27 mouse cellular contexts compared by ENCODE assay signal in genomic region chr9:43132380-43132779, GRCm38 (mm10). TPM values are rescaled to one million over a fixed set of nuclear protein-coding genes. Genes with fewer than 3 reads are reported as not detected.
A peak's percentile ranks its signal among the peaks of the same experiment; 100 is the strongest.
DNase-seq lines count a peak whose midpoint lies in the region; ATAC-seq and TF ChIP-seq lines count a peak whose summit lies in the region.
"Had no signal": no experiment of that assay in that cellular context is flagged by ENCODE, and none has a peak within 500 bp of the region (broad histone marks: within the 10 kb centered on the region; RNA-seq: fewer than 3 reads in every experiment).

No protein-coding gene starts in this region.

- DNase-seq in embryonic facial prominence, embryonic 14.5 days (ENCODE audit: low spot score): peak; percentile 39
- DNase-seq in embryonic facial prominence, embryonic 10.5 days (ENCODE audit: low spot score): no peak
- DNase-seq in ES-E14 (ENCODE audit: low read depth, low spot score) (peak; percentile 47), ZHBTc4 (ENCODE audit: low read depth, low spot score) (peak; percentile 77)
- DNase-seq in cerebellum, postnatal 14 days: no peak
- DNase-seq in kidney, adult 18-20 months: no peak
- DNase-seq: adrenal gland, adult 8-10 months; adrenal gland, postnatal 36 days; cerebellum, adult 18-20 months; cerebellum, adult 9-10 months; cerebellum, postnatal 25 days; gastrocnemius, postnatal 25 days; heart, adult 2 months; heart, postnatal 14 days; heart, postnatal 4 days; kidney, adult 2 months had no signal

- no peaks in the 10 kb centered on the region for H3K27me3 ChIP-seq in embryonic facial prominence, embryonic 14.5 days (replicated peaks; ENCODE audit: control insufficient read depth, insufficient read depth, low read length)
- H3K27me3 ChIP-seq in embryonic facial prominence, embryonic 10.5 days (replicated peaks; ENCODE audit: low read depth, poor library complexity, severe bottlenecking): no peaks in the 10 kb centered on the region
- H3K27me3 ChIP-seq: embryonic facial prominence, embryonic 13.5 days; forebrain, embryonic 12.5 days; forebrain, embryonic 15.5 days; heart, embryonic 13.5 days had no signal

- no peak overlapping the region for H3K27ac ChIP-seq in embryonic facial prominence, embryonic 14.5 days (replicated peaks; ENCODE audit: low read depth, low read length)
- no peak overlapping the region for H3K27ac ChIP-seq in embryonic facial prominence, embryonic 10.5 days (replicated peaks)
- no peak overlapping the region for H3K27ac ChIP-seq in ES-E14 (ENCODE audit: insufficient read depth, low read depth, low read length, poor library complexity, severe bottlenecking)
- H3K27ac ChIP-seq: embryonic facial prominence, embryonic 13.5 days; forebrain, embryonic 12.5 days; forebrain, embryonic 15.5 days; heart, adult 2 months; heart, embryonic 10.5 days; heart, embryonic 13.5 days; hindbrain, embryonic 14.5 days; hindbrain, postnatal 0 days had no signal

- no peak overlapping the region for H3K4me2 ChIP-seq in embryonic facial prominence, embryonic 14.5 days (ENCODE audit: low read depth, low read length)
- H3K4me2 ChIP-seq: embryonic facial prominence, embryonic 13.5 days; forebrain, embryonic 12.5 days; forebrain, embryonic 15.5 days; heart, embryonic 13.5 days; hindbrain, embryonic 14.5 days had no signal

- H3K4me1 ChIP-seq in embryonic facial prominence, embryonic 14.5 days (ENCODE audit: control insufficient read depth, insufficient read depth, low read length): no peaks in the 10 kb centered on the region
- peaks cover 18% of the 10 kb centered on the region for H3K4me1 ChIP-seq in embryonic facial prominence, embryonic 10.5 days
- H3K4me1 ChIP-seq in ES-E14 (ENCODE audit: control insufficient read depth in 2 of 2, insufficient read depth in 2 of 2, low read length in 2 of 2, poor library complexity in 1 of 2): peaks cover 0 to 21% of the 10 kb centered on the region in 2 experiments; a peak in 2 of 4 replicates
- H3K4me1 ChIP-seq: forebrain, embryonic 12.5 days; forebrain, embryonic 15.5 days had no signal

- in situ Hi-C loops in ES-E14 (cut with MboI; ENCODE audit: low sequenced_read_pairs in 2 of 2, unreplicated experiment in 2 of 2): no loop called here

- H3K9ac ChIP-seq in embryonic facial prominence, embryonic 14.5 days (ENCODE audit: low read depth, low read length): no peak overlapping the region
- no peak overlapping the region for H3K9ac ChIP-seq in ES-E14 (ENCODE audit: insufficient read depth, low read depth, low read length, poor library complexity, severe bottlenecking)
- H3K9ac ChIP-seq: embryonic facial prominence, embryonic 13.5 days; forebrain, embryonic 12.5 days; forebrain, embryonic 15.5 days; heart, embryonic 13.5 days; hindbrain, embryonic 14.5 days had no signal

- WGBS in embryonic facial prominence, embryonic 14.5 days: 26% methylated on average over 4 of the region's 4 CpGs
- WGBS in embryonic facial prominence, embryonic 10.5 days: 28% methylated on average over 4 of the region's 4 CpGs

- H3K9me3 ChIP-seq in embryonic facial prominence, embryonic 14.5 days (ENCODE audit: control insufficient read depth, low read length): no peaks in the 10 kb centered on the region
- 0 out of 2 replicates have a peak, but pooled peaks cover 2% of the 10 kb centered on the region for H3K9me3 ChIP-seq in embryonic facial prominence, embryonic 10.5 days
- no peaks in the 10 kb centered on the region for H3K9me3 ChIP-seq in ES-E14 (ENCODE audit: control insufficient read depth, insufficient read depth, low read depth, low read length)
- H3K9me3 ChIP-seq: embryonic facial prominence, embryonic 13.5 days; forebrain, embryonic 12.5 days; forebrain, embryonic 15.5 days; heart, embryonic 10.5 days; heart, embryonic 13.5 days had no signal

- H3K36me3 ChIP-seq in embryonic facial prominence, embryonic 14.5 days (ENCODE audit: control insufficient read depth, insufficient read depth, low read length): no peaks in the 10 kb centered on the region
- H3K36me3 ChIP-seq in embryonic facial prominence, embryonic 10.5 days (replicated peaks): no peaks in the 10 kb centered on the region
- H3K36me3 ChIP-seq in ES-E14 (ENCODE audit: control insufficient read depth, insufficient read depth, low read length, poor library complexity, severe bottlenecking): no peaks in the 10 kb centered on the region
- H3K36me3 ChIP-seq: embryonic facial prominence, embryonic 13.5 days; forebrain, embryonic 12.5 days; forebrain, embryonic 15.5 days; heart, embryonic 10.5 days; heart, embryonic 13.5 days had no signal

- H3K4me3 ChIP-seq in embryonic facial prominence, embryonic 14.5 days (ENCODE audit: low read depth, low read length): no peak overlapping the region
- H3K4me3 ChIP-seq in embryonic facial prominence, embryonic 10.5 days: no peak overlapping the region
- no peak overlapping the region for H3K4me3 ChIP-seq in ES-E14 (ENCODE audit: insufficient read depth in 1 of 2, low read depth in 1 of 2, low read length in 2 of 2, poor library complexity in 1 of 2, severe bottlenecking in 1 of 2)
- H3K4me3 ChIP-seq: embryonic facial prominence, embryonic 13.5 days; forebrain, embryonic 12.5 days; forebrain, embryonic 15.5 days; heart, adult 2 months; heart, embryonic 10.5 days; heart, embryonic 13.5 days had no signal

- ATAC-seq in embryonic facial prominence, embryonic 14.5 days (ENCODE audit: low read depth): peak; percentile 45; the same call in 1 of the 2 replicates
- ATAC-seq: activated CD4-positive, CD25-positive, alpha-beta regulatory T cell, adult 4 months; forebrain, embryonic 15.5 days; hindbrain, postnatal 0 days; inflammation-experienced regulatory T-cells, adult 6 months; intestine, embryonic 16.5 days had no signal

TF ChIP-seq in ES-E14, 5 proteins besides CTCF, POLR2A, EP300 and RAD21:
- TF ChIP-seq ZC3H11A (IDR thresholded peaks at IDR 0.05; ENCODE audit: borderline replicate concordance, low read depth, low read length) (no peak), ZNF384 (IDR thresholded peaks at IDR 0.05; ENCODE audit: low read depth, low read length) (no peak), MAFK (IDR thresholded peaks at IDR 0.05; ENCODE audit: insufficient read depth, low read depth, low read length) (no peak), CHD2 (IDR thresholded peaks at IDR 0.05; ENCODE audit: low read depth, low read length) (no peak), HCFC1 (IDR thresholded peaks at IDR 0.05; ENCODE audit: borderline replicate concordance, insufficient read depth, low read length) (no peak)

RNA-seq across cellular contexts. Expression of gene Tmem136, which starts 16.0 kb away (rescaled TPM):
- polyA plus RNA-seq in embryonic facial prominence, embryonic 14.5 days (2014; fragmentation: Nextera tagmentation; extraction: Ambion mirVana): 5.7 and 7.8 TPM in 2 replicates
- polyA plus RNA-seq in embryonic facial prominence, embryonic 10.5 days (2016; fragmentation: Nextera tagmentation; extraction: Ambion mirVana): 11.8 and 12.0 TPM in 2 replicates
- 5.1 and 5.2 TPM in 2 replicates for total RNA-seq in ES-E14 (2012; rRNA removed)
- total RNA-seq: granulocyte monocyte progenitor cell, adult 5-6 weeks had no signal

RNA-seq across cellular contexts. Expression of gene Arhgef12, which starts 25.3 kb away (rescaled TPM):
- polyA plus RNA-seq in embryonic facial prominence, embryonic 14.5 days (2014; fragmentation: Nextera tagmentation; extraction: Ambion mirVana): 14.0 and 15.5 TPM in 2 replicates
- 9.1 and 9.3 TPM in 2 replicates for polyA plus RNA-seq in embryonic facial prominence, embryonic 10.5 days (2016; fragmentation: Nextera tagmentation; extraction: Ambion mirVana)
- total RNA-seq in ES-E14 (2012; rRNA removed): 22.2 and 23.2 TPM in 2 replicates

Comparison
In these comparisons a context has a peak if more than half of its experiments do, and no peak if none do; other contexts are left out.
1. DNase-seq: peak in embryonic facial prominence, embryonic 14.5 days (single experiment), ES-E14 (single experiment) and ZHBTc4 (single experiment); none in embryonic facial prominence, embryonic 10.5 days (single experiment), cerebellum, postnatal 14 days (0 of 2) and kidney, adult 18-20 months (single experiment).